Mouse (Mus musculus): ENCODE data around the gene Dgkb. TPM values are rescaled to one million over a fixed set of nuclear protein-coding genes. Genes with fewer than 3 reads are reported as not detected.

Dgkb gene
- total RNA-seq (2021), result under 1 TPM; 0.39 to 0.60 TPM

GRCm38 (mm10) chr12:37817426-37817825 lies at the start of gene Dgkb:
TSS of gene Dgkb (plus strand) at chr12:37817726.
- no peak for DNase-seq
- intact Hi-C loops (cut with DNase I), result no loop called here

- intact Hi-C loops (cut with DNase I), result loop anchor here (5.0 kb wide), 2 partner anchors 347 to 1727 kb away; no protein-coding TSS in a partner anchor
- no peak for DNase-seq
Observed at GRCm38 (mm10) chr12:37769844-37770243, 47.7 kb upstream of the Dgkb start.

- intact Hi-C loops (cut with DNase I), result loop anchor here (5.0 kb wide), 2 partner anchors 343 to 1723 kb away; no protein-coding TSS in a partner anchor
- DNase-seq, result peak; percentile 5 to 7
Observed at GRCm38 (mm10) chr12:37773681-37774357, 43.7 kb upstream of the Dgkb start.

- intact Hi-C loops (cut with DNase I), result loop anchor here (5.0 kb wide), 2 partner anchors 343 to 1723 kb away; no protein-coding TSS in a partner anchor
Observed at GRCm38 (mm10) chr12:37774591-37774990, 42.9 kb upstream of the Dgkb start.

GRCm38 (mm10) chr12:37796265-37796928 lies 21.1 kb upstream of the Dgkb start:
- intact Hi-C loops (cut with DNase I), result no loop called here
- DNase-seq, result no peak

More at GRCm38 (mm10) chr12:37774591-37774990, 42.9 kb upstream of the Dgkb start:
- no peak for DNase-seq

GRCm38 (mm10) chr12:37814122-37814521 lies 3.4 kb upstream of the Dgkb start:
- no peak for DNase-seq
- intact Hi-C loops (cut with DNase I), result no loop called here

- DNase-seq, result no peak
- intact Hi-C loops (cut with DNase I), result no loop called here
Observed at GRCm38 (mm10) chr12:37821052-37821810, 3.7 kb downstream of the Dgkb start.

- intact Hi-C loops (cut with DNase I), result no loop called here
- DNase-seq, result peak; percentile 3 to 4
Observed at GRCm38 (mm10) chr12:37880042-37881017, 62.8 kb downstream of the Dgkb start.

- no peak for DNase-seq
- intact Hi-C loops (cut with DNase I), result no loop called here
Observed at GRCm38 (mm10) chr12:37881376-37881775, 63.9 kb downstream of the Dgkb start.

GRCm38 (mm10) chr12:37882796-37883195 lies 65.3 kb downstream of the Dgkb start:
- intact Hi-C loops (cut with DNase I), result no loop called here
- DNase-seq, result no peak

GRCm38 (mm10) chr12:37883781-37884180 lies 66.3 kb downstream of the Dgkb start:
- intact Hi-C loops (cut with DNase I), result no loop called here
- DNase-seq, result no peak

- intact Hi-C loops (cut with DNase I), result no loop called here
- no peak for DNase-seq
Observed at GRCm38 (mm10) chr12:37888591-37888990, 71.1 kb downstream of the Dgkb start.

GRCm38 (mm10) chr12:37889431-37889830 lies 71.9 kb downstream of the Dgkb start:
- intact Hi-C loops (cut with DNase I), result no loop called here

GRCm38 (mm10) chr12:37891336-37891735 lies 73.8 kb downstream of the Dgkb start:
- DNase-seq, result no peak
- intact Hi-C loops (cut with DNase I), result no loop called here

More at GRCm38 (mm10) chr12:37889431-37889830, 71.9 kb downstream of the Dgkb start:
- DNase-seq, result no peak

GRCm38 (mm10) chr12:37942163-37942562 lies 124.6 kb downstream of the Dgkb start:
- intact Hi-C loops (cut with DNase I), result no loop called here
- DNase-seq, result no peak

GRCm38 (mm10) chr12:37956193-37956592 lies 138.7 kb downstream of the Dgkb start:
- intact Hi-C loops (cut with DNase I), result no loop called here
- no peak for DNase-seq

- no peak for DNase-seq
- intact Hi-C loops (cut with DNase I), result no loop called here
Observed at GRCm38 (mm10) chr12:37971482-37971881, 154.0 kb downstream of the Dgkb start.

- intact Hi-C loops (cut with DNase I), result no loop called here
- no peak for DNase-seq
Observed at GRCm38 (mm10) chr12:37978498-37979187, 161.1 kb downstream of the Dgkb start.

GRCm38 (mm10) chr12:37985352-37985751 lies 167.8 kb downstream of the Dgkb start:
- intact Hi-C loops (cut with DNase I), result no loop called here
- no peak for DNase-seq
